Comparison of ENCODE assay signal across 22 mouse cellular contexts in the genomic region with DNA sequence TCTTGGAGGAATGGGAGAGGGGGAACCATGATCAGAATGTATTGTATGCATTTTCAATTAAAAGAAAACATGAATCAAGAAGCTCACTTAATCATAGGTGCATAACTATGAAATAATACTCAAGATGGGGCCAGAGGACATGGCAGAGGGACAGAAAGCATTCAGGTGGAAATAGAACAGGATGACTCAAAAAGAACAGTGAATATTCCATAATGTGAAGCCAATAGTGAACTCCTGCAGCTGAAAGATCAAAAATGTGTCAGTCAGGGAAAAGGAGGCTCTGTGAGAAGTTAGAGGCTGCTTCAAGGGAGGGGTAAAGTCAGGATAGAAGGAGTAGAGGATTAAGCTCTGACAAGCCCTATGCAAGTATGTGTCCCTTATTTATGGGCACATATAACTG.
"Had no signal": no experiment of that assay in that cellular context is flagged by ENCODE, and none has a peak within 500 bp of the region (broad histone marks: within the 10 kb centered on the region; RNA-seq: fewer than 3 reads in every experiment).

No protein-coding gene starts in this region.

- H3K36me3 ChIP-seq: limb, embryonic 10.5 days; limb, embryonic 13.5 days; liver, embryonic 12.5 days; liver, embryonic 15.5 days; lung, embryonic 15.5 days; neural tube, embryonic 12.5 days; neural tube, embryonic 15.5 days; stomach, embryonic 15.5 days had no signal

- H3K27me3 ChIP-seq: limb, embryonic 13.5 days; liver, embryonic 12.5 days; liver, embryonic 15.5 days; lung, embryonic 15.5 days; megakaryocyte, embryonic 14.5 days; neural tube, embryonic 12.5 days; neural tube, embryonic 15.5 days; stomach, embryonic 15.5 days had no signal

- H3K9me3 ChIP-seq: limb, embryonic 10.5 days; limb, embryonic 13.5 days; liver, embryonic 12.5 days; liver, embryonic 15.5 days; lung, embryonic 15.5 days; megakaryocyte, embryonic 14.5 days; neural tube, embryonic 12.5 days; neural tube, embryonic 15.5 days; stomach, embryonic 15.5 days had no signal

- DNase-seq: kidney, adult 2 months; kidney, postnatal 25 days; layer of hippocampus, adult 9-11 months; liver; lung, adult 18-20 months; lung, postnatal 10 days; lung, postnatal 36 days; right cerebral cortex, adult 18-20 months; right cerebral cortex, postnatal 14 days; right cerebral cortex, postnatal 4 days; thymus, postnatal 25 days had no signal

- H3K4me2 ChIP-seq: limb, embryonic 13.5 days; liver, embryonic 12.5 days; liver, embryonic 15.5 days; lung, embryonic 15.5 days; neural tube, embryonic 12.5 days; neural tube, embryonic 15.5 days; stomach, embryonic 15.5 days had no signal

- ATAC-seq: liver, embryonic 12.5 days had no signal

- H3K27ac ChIP-seq: kidney, postnatal 0 days; layer of hippocampus, adult 2 months; limb, embryonic 10.5 days; limb, embryonic 13.5 days; liver, embryonic 12.5 days; liver, embryonic 15.5 days; lung, embryonic 15.5 days; neural tube, embryonic 12.5 days; neural tube, embryonic 15.5 days; stomach, embryonic 15.5 days had no signal

- H3K4me1 ChIP-seq: limb, embryonic 10.5 days; limb, embryonic 13.5 days; liver, embryonic 12.5 days; liver, embryonic 15.5 days; lung, embryonic 15.5 days; neural tube, embryonic 12.5 days; stomach, embryonic 15.5 days had no signal

- H3K9ac ChIP-seq: limb, embryonic 13.5 days; liver, embryonic 12.5 days; liver, embryonic 15.5 days; lung, embryonic 15.5 days; neural tube, embryonic 12.5 days; neural tube, embryonic 15.5 days; stomach, embryonic 15.5 days had no signal

- H3K4me3 ChIP-seq: layer of hippocampus, adult 2 months; limb, embryonic 10.5 days; limb, embryonic 13.5 days; liver, embryonic 12.5 days; liver, embryonic 15.5 days; lung, embryonic 15.5 days; megakaryocyte, embryonic 14.5 days; neural tube, embryonic 12.5 days; neural tube, embryonic 15.5 days; stomach, embryonic 15.5 days had no signal
